Mouse (Mus musculus): ENCODE data around the gene Dexi. TPM values are rescaled to one million over a fixed set of nuclear protein-coding genes. Genes with fewer than 3 reads are reported as not detected.

Gene Dexi
- polyA plus RNA-seq, 1 experiment, result 143 TPM

GRCm38 (mm10) chr16:10510477-10511133 lies 32.2 kb downstream of the Dexi start:
- DNase-seq, result peak; percentile 88 to 93
- WGBS, result 9% methylated on average over 14 of the region's 14 CpGs
- TF ChIP-seq CTCF (IDR thresholded peaks at IDR 0.05; ENCODE audit: borderline replicate concordance, insufficient read depth, low read depth, low read length) (peak; percentile 43; the same call in 1 of the 2 replicates), POLR2A (IDR thresholded peaks at IDR 0.05; ENCODE audit: borderline replicate concordance, insufficient read depth, low read length) (no peak)
- Histone ChIP-seq H3K4me3 (replicated peaks; ENCODE audit: insufficient read depth, low read depth, low read length) (no peak overlapping the region), H3K27me3 (ENCODE audit: control insufficient read depth, insufficient read depth, low read length) (no peaks in the 10 kb centered on the region), H3K4me1 (ENCODE audit: control insufficient read depth, insufficient read depth, low read length) (peaks cover 15% of the 10 kb centered on the region), H3K27ac (ENCODE audit: insufficient read depth, low read length) (0 out of 2 replicates have a peak overlapping the region, but pooled peaks have one; percentile 0)

GRCm38 (mm10) chr16:10508691-10509090 lies 34.2 kb downstream of the Dexi start:
- no peak overlapping the region for H3K4me3 ChIP-seq (replicated peaks; ENCODE audit: insufficient read depth, low read depth, low read length)
- DNase-seq, result no peak
- WGBS, result 77% methylated on average over 6 of the region's 6 CpGs
- TF ChIP-seq CTCF (IDR thresholded peaks at IDR 0.05; ENCODE audit: borderline replicate concordance, insufficient read depth, low read depth, low read length) (no peak), POLR2A (IDR thresholded peaks at IDR 0.05; ENCODE audit: borderline replicate concordance, insufficient read depth, low read length) (no peak)
- peaks cover 15% of the 10 kb centered on the region for H3K4me1 ChIP-seq (ENCODE audit: control insufficient read depth, insufficient read depth, low read length)
- no peak overlapping the region for H3K27ac ChIP-seq (ENCODE audit: insufficient read depth, low read length)
- no peaks in the 10 kb centered on the region for H3K27me3 ChIP-seq (ENCODE audit: control insufficient read depth, insufficient read depth, low read length)

GRCm38 (mm10) chr16:10507445-10507844 lies 35.4 kb downstream of the Dexi start:
- Histone ChIP-seq H3K27ac (ENCODE audit: insufficient read depth, low read length) (no peak overlapping the region), H3K4me3 (replicated peaks; ENCODE audit: insufficient read depth, low read depth, low read length) (no peak overlapping the region), H3K4me1 (ENCODE audit: control insufficient read depth, insufficient read depth, low read length) (peaks cover 15% of the 10 kb centered on the region), H3K27me3 (ENCODE audit: control insufficient read depth, insufficient read depth, low read length) (no peaks in the 10 kb centered on the region)
- no peak for DNase-seq
- TF ChIP-seq CTCF (IDR thresholded peaks at IDR 0.05; ENCODE audit: borderline replicate concordance, insufficient read depth, low read depth, low read length), result no peak
- no peak for TF ChIP-seq POLR2A (IDR thresholded peaks at IDR 0.05; ENCODE audit: borderline replicate concordance, insufficient read depth, low read length)
- WGBS, result 54% methylated on average over 4 of the region's 4 CpGs

GRCm38 (mm10) chr16:10503058-10503457 lies 39.8 kb downstream of the Dexi start:
- 71% methylated on average over 2 of the region's 2 CpGs for WGBS
- Histone ChIP-seq H3K4me1 (ENCODE audit: control insufficient read depth, insufficient read depth, low read length) (no peaks in the 10 kb centered on the region), H3K27me3 (ENCODE audit: control insufficient read depth, insufficient read depth, low read length) (no peaks in the 10 kb centered on the region), H3K27ac (ENCODE audit: insufficient read depth, low read length) (no peak overlapping the region), H3K4me3 (replicated peaks; ENCODE audit: insufficient read depth, low read depth, low read length) (no peak overlapping the region)
- TF ChIP-seq CTCF (IDR thresholded peaks at IDR 0.05; ENCODE audit: borderline replicate concordance, insufficient read depth, low read depth, low read length), result no peak
- DNase-seq, result no peak

DNA sequence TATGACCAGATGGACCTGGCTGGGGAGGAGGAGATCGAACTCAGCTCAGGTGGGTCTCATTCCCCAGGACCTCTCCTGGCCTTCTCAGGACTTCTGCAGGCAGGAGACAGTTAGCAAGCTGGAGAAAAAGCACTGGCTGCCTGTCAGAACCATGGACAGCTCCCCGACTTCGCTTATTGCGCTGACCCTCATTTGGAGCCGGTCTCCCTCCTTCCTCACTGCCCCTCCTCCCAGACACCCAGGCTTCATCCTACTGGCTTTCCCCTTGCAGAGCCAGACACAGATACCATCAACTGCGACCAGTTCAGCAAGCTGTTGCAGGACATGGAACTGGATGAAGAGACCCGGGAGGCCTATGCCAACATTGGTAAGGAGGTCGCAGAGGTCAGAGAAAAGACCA lies 41.0 kb downstream of the Dexi start:
- DNase-seq, result no peak
- TF ChIP-seq CTCF (IDR thresholded peaks at IDR 0.05; ENCODE audit: borderline replicate concordance, insufficient read depth, low read depth, low read length) (no peak), POLR2A (IDR thresholded peaks at IDR 0.05; ENCODE audit: borderline replicate concordance, insufficient read depth, low read length) (no peak)
- H3K4me1 ChIP-seq (ENCODE audit: control insufficient read depth, insufficient read depth, low read length), result no peaks in the 10 kb centered on the region
- no peak overlapping the region for H3K27ac ChIP-seq (ENCODE audit: insufficient read depth, low read length)
- H3K27me3 ChIP-seq (ENCODE audit: control insufficient read depth, insufficient read depth, low read length), result no peaks in the 10 kb centered on the region
- H3K4me3 ChIP-seq (replicated peaks; ENCODE audit: insufficient read depth, low read depth, low read length), result no peak overlapping the region
- 41% methylated on average over 8 of the region's 8 CpGs for WGBS

DNA sequence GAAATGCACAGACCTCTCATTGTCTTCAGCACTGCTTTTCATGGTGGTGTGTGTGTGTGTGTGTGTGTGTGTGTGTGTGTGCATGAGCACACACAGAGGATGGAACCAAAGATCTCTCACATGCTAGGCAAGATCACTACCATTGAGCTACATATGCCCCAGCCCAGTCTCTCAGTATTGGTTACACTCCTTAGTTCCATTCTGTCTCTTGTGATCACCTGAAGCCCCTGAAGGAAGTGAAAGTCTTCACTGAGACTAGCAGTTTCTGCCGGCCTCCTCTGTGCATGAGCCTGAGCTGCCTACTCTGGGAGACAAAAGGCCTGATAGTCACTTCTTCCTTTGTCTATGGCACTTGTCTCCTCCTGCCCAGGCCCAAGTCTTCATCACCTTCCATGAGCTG lies 43.7 kb downstream of the Dexi start:
- H3K27me3 ChIP-seq (ENCODE audit: control insufficient read depth, insufficient read depth, low read length), result no peaks in the 10 kb centered on the region
- WGBS, result 78% methylated on average over 1 of the region's 1 CpGs
- H3K27ac ChIP-seq (ENCODE audit: insufficient read depth, low read length), result no peak overlapping the region
- H3K4me1 ChIP-seq (ENCODE audit: control insufficient read depth, insufficient read depth, low read length), result no peaks in the 10 kb centered on the region
- DNase-seq, result no peak
- TF ChIP-seq CTCF (IDR thresholded peaks at IDR 0.05; ENCODE audit: borderline replicate concordance, insufficient read depth, low read depth, low read length) (no peak), POLR2A (IDR thresholded peaks at IDR 0.05; ENCODE audit: borderline replicate concordance, insufficient read depth, low read length) (no peak)
- H3K4me3 ChIP-seq (replicated peaks; ENCODE audit: insufficient read depth, low read depth, low read length), result no peak overlapping the region

GRCm38 (mm10) chr16:10498096-10498602 lies 44.7 kb downstream of the Dexi start:
- no peak overlapping the region for H3K4me3 ChIP-seq (replicated peaks; ENCODE audit: insufficient read depth, low read depth, low read length)
- 21% methylated on average over 5 of the region's 5 CpGs for WGBS
- DNase-seq, result no peak
- no peaks in the 10 kb centered on the region for H3K4me1 ChIP-seq (ENCODE audit: control insufficient read depth, insufficient read depth, low read length)
- H3K27me3 ChIP-seq (ENCODE audit: control insufficient read depth, insufficient read depth, low read length), result no peaks in the 10 kb centered on the region
- H3K27ac ChIP-seq (ENCODE audit: insufficient read depth, low read length), result no peak overlapping the region
- TF ChIP-seq CTCF (IDR thresholded peaks at IDR 0.05; ENCODE audit: borderline replicate concordance, insufficient read depth, low read depth, low read length) (no peak), POLR2A (IDR thresholded peaks at IDR 0.05; ENCODE audit: borderline replicate concordance, insufficient read depth, low read length) (no peak)

DNA sequence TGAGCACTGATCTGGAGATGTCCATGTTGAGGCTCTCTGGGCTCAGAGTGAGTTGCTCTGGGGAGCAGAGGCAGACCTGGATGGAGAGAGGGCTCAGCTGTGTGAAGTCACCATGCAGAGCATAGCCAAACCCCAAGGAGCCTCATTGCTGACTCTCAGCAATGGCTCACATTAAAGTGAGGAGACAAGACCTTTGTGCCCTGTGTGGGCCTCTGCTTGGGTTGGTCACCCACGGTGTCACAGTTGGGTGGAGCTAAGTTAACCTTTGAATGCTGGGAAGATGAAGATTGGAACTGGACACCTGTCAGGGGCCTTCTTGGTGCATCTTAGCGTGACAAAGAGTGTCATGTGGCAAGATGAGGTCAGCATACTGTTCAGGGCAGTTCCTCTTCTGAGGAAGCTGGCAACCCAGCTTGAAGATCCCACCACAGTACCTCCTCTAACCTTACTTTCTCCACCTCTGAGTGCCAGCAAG lies 47.0 kb downstream of the Dexi start:
- no peak for DNase-seq
- Histone ChIP-seq H3K27me3 (ENCODE audit: control insufficient read depth, insufficient read depth, low read length) (no peaks in the 10 kb centered on the region), H3K4me3 (replicated peaks; ENCODE audit: insufficient read depth, low read depth, low read length) (no peak overlapping the region), H3K4me1 (ENCODE audit: control insufficient read depth, insufficient read depth, low read length) (no peaks in the 10 kb centered on the region), H3K27ac (ENCODE audit: insufficient read depth, low read length) (no peak overlapping the region)
- WGBS, result 53% methylated on average over 2 of the region's 2 CpGs
- no peak for TF ChIP-seq POLR2A (IDR thresholded peaks at IDR 0.05; ENCODE audit: borderline replicate concordance, insufficient read depth, low read length)
- no peak for TF ChIP-seq CTCF (IDR thresholded peaks at IDR 0.05; ENCODE audit: borderline replicate concordance, insufficient read depth, low read depth, low read length)

Data from cerebellum, adult 2 months (tissue).